Mouse (Mus musculus) liver, postnatal 0 days (tissue): ENCODE data around the gene P3h2.

Experiments used
- CTCF ChIP-seq: sonication (generic); IDR thresholded peaks from 2 replicates; pipeline ENCODE4 v1.5.1; 2016; ENCODE audit warnings: antibody characterized with exemption, low read depth
- EP300 ChIP-seq: IDR thresholded peaks from 2 replicates; pipeline ENCODE4 v1.6.1; 2016; ENCODE audit warnings: antibody characterized with exemption, low read depth, mild to moderate bottlenecking

DNA sequence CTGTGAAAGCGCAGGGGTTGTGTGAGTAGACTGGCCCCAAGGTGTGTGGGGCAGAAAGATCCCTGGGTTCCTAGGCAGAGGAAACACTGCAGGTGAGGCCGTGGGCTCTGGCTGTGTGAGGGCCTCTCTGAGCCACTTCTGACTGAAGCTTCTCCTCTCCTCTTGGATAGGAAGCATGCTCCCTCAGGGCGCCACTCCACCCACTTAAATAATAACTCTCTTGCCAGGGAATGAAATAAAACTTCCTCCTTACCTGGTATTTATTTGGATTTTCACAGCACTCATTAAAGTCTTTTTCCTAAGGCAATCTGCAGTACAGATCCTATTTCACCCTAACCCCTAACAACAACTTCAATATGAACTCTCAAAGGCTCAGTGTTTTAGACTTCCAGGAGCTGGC is 151.0 kb downstream of the P3h2 start:
- TF ChIP-seq CTCF (no peak), EP300 (no peak)
